Mouse (Mus musculus): ENCODE results near the gene Flcn. TPM values are rescaled to one million over a fixed set of nuclear protein-coding genes. Genes with fewer than 3 reads are reported as not detected.

Gene Flcn
- polyA plus RNA-seq, 1 experiment from 2014 or later, result 30.6 TPM

GRCm38 (mm10) chr11:59769307-59769706 is 40.5 kb downstream of the Flcn start:
- Histone ChIP-seq H3K27me3 (ENCODE audit: insufficient read depth, low read length) (no peaks in the 10 kb centered on the region), H3K4me2 (ENCODE audit: low read length) (no peak overlapping the region), H3K36me3 (ENCODE audit: insufficient read depth, low read length) (peaks cover 83% of the 10 kb centered on the region), H3K4me1 (replicated peaks; ENCODE audit: insufficient read depth, low read length) (no peaks in the 10 kb centered on the region), H3K9me3 (replicated peaks; ENCODE audit: low read length) (no peaks in the 10 kb centered on the region), H3K9ac (ENCODE audit: low read depth, low read length) (no peak overlapping the region), H3K4me3 (replicated peaks; ENCODE audit: low read depth, low read length) (no peak overlapping the region), H3K27ac (no peak overlapping the region)
- WGBS, result 74% methylated on average over 2 of the region's 2 CpGs
- TF ChIP-seq CTCF (IDR thresholded peaks at IDR 0.05; ENCODE audit: low read depth), result no peak
- DNase-seq (ENCODE audit: low spot score) (no peak), ATAC-seq (replicated peaks; ENCODE audit: low FRiP score, low read depth) (no peak)

- Histone ChIP-seq H3K27ac (no peak overlapping the region), H3K27me3 (ENCODE audit: insufficient read depth, low read length) (no peaks in the 10 kb centered on the region), H3K4me1 (replicated peaks; ENCODE audit: insufficient read depth, low read length) (no peaks in the 10 kb centered on the region), H3K4me2 (ENCODE audit: low read length) (no peak overlapping the region), H3K9ac (ENCODE audit: low read depth, low read length) (no peak overlapping the region), H3K4me3 (replicated peaks; ENCODE audit: low read depth, low read length) (no peak overlapping the region), H3K36me3 (ENCODE audit: insufficient read depth, low read length) (peaks cover 76% of the 10 kb centered on the region), H3K9me3 (replicated peaks; ENCODE audit: low read length) (no peaks in the 10 kb centered on the region)
- DNase-seq (ENCODE audit: low spot score), result no peak
- TF ChIP-seq CTCF (IDR thresholded peaks at IDR 0.05; ENCODE audit: low read depth), result no peak
- 97% methylated on average over 6 of the region's 6 CpGs for WGBS
- no peak for ATAC-seq (replicated peaks; ENCODE audit: low FRiP score, low read depth)
These were observed 49.0 kb downstream of the Flcn start for GRCm38 (mm10) chr11:59760796-59761195.

GRCm38 (mm10) chr11:59759626-59760025 is 50.2 kb downstream of the Flcn start:
- DNase-seq (ENCODE audit: low spot score) (no peak), ATAC-seq (replicated peaks; ENCODE audit: low FRiP score, low read depth) (no peak)
- peaks cover 77% of the 10 kb centered on the region for H3K36me3 ChIP-seq (ENCODE audit: insufficient read depth, low read length)
- no peaks in the 10 kb centered on the region for H3K27me3 ChIP-seq (ENCODE audit: insufficient read depth, low read length)
- no peaks in the 10 kb centered on the region for H3K4me1 ChIP-seq (replicated peaks; ENCODE audit: insufficient read depth, low read length)
- H3K4me3 ChIP-seq (replicated peaks; ENCODE audit: low read depth, low read length), result no peak overlapping the region
- H3K4me2 ChIP-seq (ENCODE audit: low read length), result no peak overlapping the region
- no peak overlapping the region for H3K27ac ChIP-seq
- no peaks in the 10 kb centered on the region for H3K9me3 ChIP-seq (replicated peaks; ENCODE audit: low read length)
- no peak overlapping the region for H3K9ac ChIP-seq (ENCODE audit: low read depth, low read length)
- 76% methylated on average over 2 of the region's 2 CpGs for WGBS
- TF ChIP-seq CTCF (IDR thresholded peaks at IDR 0.05; ENCODE audit: low read depth), result no peak

- 72% methylated on average over 4 of the region's 4 CpGs for WGBS
- no peak for DNase-seq (ENCODE audit: low spot score)
These were observed 50.6 kb downstream of the Flcn start for GRCm38 (mm10) chr11:59759178-59759577.

GRCm38 (mm10) chr11:59758191-59758985 is 51.4 kb downstream of the Flcn start:
- Histone ChIP-seq H3K36me3 (ENCODE audit: insufficient read depth, low read length) (peaks cover 69% of the 10 kb centered on the region), H3K27me3 (ENCODE audit: insufficient read depth, low read length) (no peaks in the 10 kb centered on the region), H3K4me3 (replicated peaks; ENCODE audit: low read depth, low read length) (no peak overlapping the region), H3K27ac (no peak overlapping the region), H3K9ac (ENCODE audit: low read depth, low read length) (no peak overlapping the region), H3K4me2 (ENCODE audit: low read length) (no peak overlapping the region), H3K9me3 (replicated peaks; ENCODE audit: low read length) (no peaks in the 10 kb centered on the region), H3K4me1 (replicated peaks; ENCODE audit: insufficient read depth, low read length) (no peaks in the 10 kb centered on the region)
- WGBS, result 84% methylated on average over 9 of the region's 9 CpGs
- DNase-seq (ENCODE audit: low spot score), result no peak
- no peak for TF ChIP-seq CTCF (IDR thresholded peaks at IDR 0.05; ENCODE audit: low read depth)
- no peak for ATAC-seq (replicated peaks; ENCODE audit: low FRiP score, low read depth)

More at GRCm38 (mm10) chr11:59759178-59759577, 50.6 kb downstream of the Flcn start:
- H3K4me1 ChIP-seq (replicated peaks; ENCODE audit: insufficient read depth, low read length), result no peaks in the 10 kb centered on the region
- H3K27me3 ChIP-seq (ENCODE audit: insufficient read depth, low read length), result no peaks in the 10 kb centered on the region
- no peak overlapping the region for H3K9ac ChIP-seq (ENCODE audit: low read depth, low read length)
- ATAC-seq (replicated peaks; ENCODE audit: low FRiP score, low read depth), result no peak
- H3K9me3 ChIP-seq (replicated peaks; ENCODE audit: low read length), result no peaks in the 10 kb centered on the region
- H3K4me2 ChIP-seq (ENCODE audit: low read length), result no peak overlapping the region
- H3K4me3 ChIP-seq (replicated peaks; ENCODE audit: low read depth, low read length), result no peak overlapping the region
- no peak overlapping the region for H3K27ac ChIP-seq
- peaks cover 75% of the 10 kb centered on the region for H3K36me3 ChIP-seq (ENCODE audit: insufficient read depth, low read length)
- TF ChIP-seq CTCF (IDR thresholded peaks at IDR 0.05; ENCODE audit: low read depth), result no peak

GRCm38 (mm10) chr11:59756351-59756750 is 53.5 kb downstream of the Flcn start:
- no peaks in the 10 kb centered on the region for H3K9me3 ChIP-seq (replicated peaks; ENCODE audit: low read length)
- TF ChIP-seq CTCF (IDR thresholded peaks at IDR 0.05; ENCODE audit: low read depth), result no peak
- 88% methylated on average over 4 of the region's 4 CpGs for WGBS

More at GRCm38 (mm10) chr11:59756351-59756750, 53.5 kb downstream of the Flcn start:
- no peak overlapping the region for H3K27ac ChIP-seq
- DNase-seq (ENCODE audit: low spot score), result no peak
- no peaks in the 10 kb centered on the region for H3K4me1 ChIP-seq (replicated peaks; ENCODE audit: insufficient read depth, low read length)
- peaks cover 77% of the 10 kb centered on the region for H3K36me3 ChIP-seq (ENCODE audit: insufficient read depth, low read length)
- H3K27me3 ChIP-seq (ENCODE audit: insufficient read depth, low read length), result no peaks in the 10 kb centered on the region
- no peak overlapping the region for H3K9ac ChIP-seq (ENCODE audit: low read depth, low read length)
- H3K4me3 ChIP-seq (replicated peaks; ENCODE audit: low read depth, low read length), result no peak overlapping the region
- ATAC-seq (replicated peaks; ENCODE audit: low FRiP score, low read depth), result no peak
- H3K4me2 ChIP-seq (ENCODE audit: low read length), result no peak overlapping the region

Data from kidney, postnatal 0 days (tissue).